Comparison of ENCODE assay signal across 8 mouse cellular contexts in the genomic region with DNA sequence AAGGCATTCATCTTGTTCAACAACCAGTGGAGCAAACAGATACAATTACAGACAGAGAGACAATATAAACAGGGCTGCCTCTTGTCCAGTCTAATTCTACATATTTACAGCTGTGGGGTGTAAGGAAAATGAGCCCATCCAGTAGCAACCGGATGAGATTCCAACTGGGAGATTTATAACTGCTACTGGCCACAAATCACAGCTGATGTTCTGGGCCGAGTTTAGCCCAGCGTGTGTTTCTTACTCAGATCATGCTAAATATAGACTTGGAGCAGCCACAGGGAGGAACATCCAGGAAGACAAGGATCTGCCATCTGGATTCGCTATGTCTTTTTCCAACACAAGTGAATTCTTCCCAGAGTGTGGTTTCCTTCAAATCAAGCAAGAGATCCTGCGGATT. TPM values are rescaled to one million over a fixed set of nuclear protein-coding genes. Genes with fewer than 3 reads are reported as not detected.
A peak's percentile ranks its signal among the peaks of the same experiment; 100 is the strongest.
DNase-seq lines count a peak whose midpoint lies in the region; ATAC-seq and TF ChIP-seq lines count a peak whose summit lies in the region.

No protein-coding gene starts in this region.

- H3K27ac ChIP-seq in layer of hippocampus, adult 2 months: peak overlapping the region; percentile 57; the same call in 1 of the 2 replicates
- H3K27ac ChIP-seq in kidney, embryonic 16.5 days (ENCODE audit: low read length): peak overlapping the region; percentile 83

- 18% methylated on average over 5 of the region's 5 CpGs for WGBS in kidney, embryonic 16.5 days

- no peak overlapping the region for H3K9ac ChIP-seq in kidney, embryonic 16.5 days (replicated peaks; ENCODE audit: low read length)

- no peaks in the 10 kb centered on the region for H3K36me3 ChIP-seq in kidney, embryonic 16.5 days (ENCODE audit: insufficient read depth, low read length)

- no peak overlapping the region for H3K4me3 ChIP-seq in layer of hippocampus, adult 2 months
- no peak overlapping the region for H3K4me3 ChIP-seq in kidney, embryonic 16.5 days (ENCODE audit: low read length)

- DNase-seq in layer of hippocampus, adult 2 months (ENCODE audit: low spot score in 2 of 2): peak in 1 of 2 experiments; percentile 54
- DNase-seq in layer of hippocampus, adult 9-10 months (ENCODE audit: low spot score): no peak
- DNase-seq in frontal cortex, postnatal 14 days (ENCODE audit: low spot score in 2 of 2): peak; percentile 15 to 28
- DNase-seq in right cerebral cortex, postnatal 25 days: peak; percentile 36
- DNase-seq in thymus, postnatal 4 days: no peak

- H3K9me3 ChIP-seq in kidney, embryonic 16.5 days (ENCODE audit: low read length): peaks cover 9% of the 10 kb centered on the region

- no peak for TF ChIP-seq CTCF in layer of hippocampus, adult 2 months (conservative IDR thresholded peaks at IDR 0.05)

- peaks cover 12% of the 10 kb centered on the region for H3K4me1 ChIP-seq in kidney, embryonic 16.5 days (ENCODE audit: insufficient read depth, low read length)

- no peak overlapping the region for H3K4me2 ChIP-seq in kidney, embryonic 16.5 days (replicated peaks; ENCODE audit: low read depth, low read length)

- ATAC-seq in kidney, embryonic 16.5 days (ENCODE audit: low FRiP score, low TSS enrichment): peak; percentile 80
- no peak for ATAC-seq in erythroblast, adult 5-6 weeks (replicated peaks; ENCODE audit: low FRiP score, poor library complexity, severe bottlenecking)
- ATAC-seq in inflammation-experienced regulatory T-cells, adult 6 months: no peak

- H3K27me3 ChIP-seq in kidney, embryonic 16.5 days (ENCODE audit: insufficient read depth, low read length): peaks cover 11% of the 10 kb centered on the region; the same call in 1 of the 2 replicates

RNA-seq across cellular contexts. Expression of a gene that starts 27.4 kb away (rescaled TPM):
- under 1 TPM in 1 of 2 experiments, not detected in 1; 0.31 TPM for total RNA-seq in layer of hippocampus, adult 2 months (2021)
- polyA plus RNA-seq in kidney, embryonic 16.5 days (2015; fragmentation: Nextera tagmentation; extraction: Ambion mirVana): 1.1 and 1.2 TPM in 2 replicates
- total RNA-seq in erythroblast, adult 5-6 weeks (2015; ENCODE audit: low replicate concordance): not detected in 2 replicates
- total RNA-seq in erythroblast, adult 5-6 weeks (2017; ENCODE audit: low replicate concordance): not detected in 2 replicates
- under 1 TPM in 1 of 3 experiments, not detected in 2; 0.69 TPM for polyA plus RNA-seq in inflammation-experienced regulatory T-cells, adult 6 months (2017; shearing (Covaris generic))

Comparison
In these comparisons a context has a peak if more than half of its experiments do, and no peak if none do; other contexts are left out.
1. DNase-seq: peak in frontal cortex, postnatal 14 days (2 of 2) and right cerebral cortex, postnatal 25 days (single experiment); none in layer of hippocampus, adult 9-10 months (single experiment) and thymus, postnatal 4 days (single experiment).